Mouse (Mus musculus) thymus, postnatal 36 days (tissue): Measurements from ENCODE around the gene Dapk2.
A peak's percentile ranks its signal among the peaks of the same experiment; 100 is the strongest.

Experiments used
- DNase-seq, 2 experiments: peaks; one replicate each; pipeline ENCODE4 v3.0.0; 2022; ENCODE audit warnings: mixed read lengths in 2 of 2

The Dapk2 gene

DNA sequence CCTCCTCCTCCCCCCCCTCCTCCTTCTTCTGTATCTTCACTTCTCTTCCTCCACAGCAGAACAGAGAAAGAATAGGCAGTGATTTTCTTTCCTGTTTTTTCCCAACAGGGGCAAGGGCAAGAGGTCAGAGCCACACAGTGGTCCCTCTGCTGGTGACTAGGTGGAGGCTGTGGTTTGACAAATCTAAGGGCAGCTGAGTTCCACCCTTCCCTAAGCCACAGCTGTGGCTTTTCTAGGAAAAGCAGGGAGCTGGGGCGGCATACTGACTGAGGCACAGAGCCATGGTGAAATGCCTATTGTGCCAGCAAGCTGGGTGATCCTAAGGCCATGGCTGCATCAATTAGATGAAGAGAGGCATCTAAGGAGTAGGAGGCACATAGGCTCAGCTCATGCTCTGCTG is 79.7 kb downstream of the Dapk2 start:
- DNase-seq: no peak

DNA sequence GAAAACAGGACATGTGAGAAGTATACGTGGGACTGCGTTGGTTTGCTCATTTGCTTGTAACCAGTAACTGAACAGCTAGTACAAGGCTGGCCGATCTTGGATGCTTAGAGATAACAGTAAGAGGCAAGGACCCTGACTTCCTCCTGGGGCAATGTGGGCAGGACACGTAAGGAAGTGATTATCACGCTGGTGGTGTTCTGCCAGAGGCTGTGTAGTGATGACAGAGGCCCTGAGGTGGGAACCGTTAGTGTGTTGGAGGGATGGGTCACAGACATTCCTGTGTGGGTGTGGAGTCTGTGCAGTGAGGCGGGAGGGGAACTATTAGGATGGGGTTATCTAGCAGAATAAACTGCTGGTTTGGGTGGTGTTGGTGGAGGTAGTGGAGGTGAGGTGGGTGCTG is 81.2 kb downstream of the Dapk2 start:
- no peak for DNase-seq

DNA sequence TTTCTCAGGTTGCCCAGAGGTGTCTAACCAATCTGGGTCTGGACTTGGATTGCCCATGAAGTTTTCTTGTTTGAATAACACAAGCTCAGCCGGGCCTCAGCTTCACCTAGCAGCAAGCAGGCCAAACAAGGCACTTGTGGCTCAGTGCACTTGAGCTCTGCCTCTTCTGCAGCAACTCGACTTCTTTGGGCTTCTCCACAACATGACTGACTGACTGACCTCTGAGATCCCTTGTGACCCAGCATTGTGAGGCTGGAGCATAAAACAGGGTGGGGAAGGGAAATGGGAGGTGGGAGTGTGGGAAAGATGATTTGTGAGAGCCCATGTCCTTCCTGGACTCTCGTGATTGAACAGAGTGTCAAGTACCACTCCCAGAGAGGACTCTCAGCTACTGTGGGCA is 81.7 kb downstream of the Dapk2 start:
- no peak for DNase-seq

DNA sequence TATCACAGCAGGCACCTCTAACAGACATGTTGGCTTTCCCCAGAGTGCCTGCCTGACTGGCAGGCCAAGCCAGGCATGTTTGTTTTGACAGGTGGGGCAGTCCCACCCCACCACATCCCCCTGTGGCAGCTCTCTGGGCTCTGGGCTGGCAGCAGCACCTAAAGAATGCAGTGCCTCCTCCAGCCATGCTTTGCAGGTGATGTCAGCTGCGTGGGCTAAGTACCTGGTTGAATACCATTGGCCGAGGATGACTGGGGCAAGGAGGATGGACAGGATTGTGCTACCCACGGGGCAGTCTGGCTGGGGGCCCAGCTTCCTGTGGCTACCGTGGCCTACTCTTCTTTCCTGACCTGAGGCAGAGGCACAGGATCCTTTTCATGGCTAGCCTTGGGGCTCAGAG is 82.5 kb downstream of the Dapk2 start:
- DNase-seq: peak in 1 of 2 experiments; percentile 9

DNA sequence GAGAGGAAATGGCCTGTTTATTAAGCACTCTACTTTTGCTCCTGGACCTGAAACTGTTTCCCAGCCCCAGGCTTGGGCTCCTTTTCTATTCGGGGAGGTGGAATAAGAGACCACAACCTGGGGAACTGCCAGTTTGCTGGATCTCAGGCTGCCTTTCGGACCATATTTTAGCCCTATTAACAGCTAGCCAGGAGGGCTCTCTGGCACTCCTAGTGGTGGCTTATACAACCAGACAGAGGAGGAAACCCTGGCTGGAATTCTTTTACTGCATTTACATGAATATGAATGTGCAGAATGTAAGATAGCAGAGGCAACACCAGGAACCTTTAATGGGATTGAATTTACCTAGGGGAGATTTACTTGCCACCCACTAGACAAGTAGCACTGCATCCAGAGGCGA is 83.0 kb downstream of the Dapk2 start:
- DNase-seq: no peak

DNA sequence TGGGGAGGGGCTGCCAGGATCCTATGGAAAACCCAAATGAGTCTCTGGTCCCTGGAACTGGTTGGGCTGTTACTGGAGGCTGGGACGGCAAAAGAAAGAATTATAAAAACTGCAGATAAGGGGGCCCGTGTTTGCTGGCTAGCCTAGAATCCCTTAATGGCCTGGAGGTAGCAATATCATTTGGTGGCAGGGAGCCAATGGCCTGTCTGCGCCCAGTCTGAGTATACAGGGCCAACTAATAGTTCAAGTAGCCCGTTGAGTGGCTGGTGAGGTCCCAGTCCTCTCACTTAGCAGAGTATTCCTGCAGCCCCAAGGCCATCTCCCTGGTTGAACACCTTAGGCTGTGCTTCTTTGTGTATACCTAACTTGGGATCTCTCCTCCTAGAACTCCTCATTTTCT is 83.7 kb downstream of the Dapk2 start:
- DNase-seq: no peak

DNA sequence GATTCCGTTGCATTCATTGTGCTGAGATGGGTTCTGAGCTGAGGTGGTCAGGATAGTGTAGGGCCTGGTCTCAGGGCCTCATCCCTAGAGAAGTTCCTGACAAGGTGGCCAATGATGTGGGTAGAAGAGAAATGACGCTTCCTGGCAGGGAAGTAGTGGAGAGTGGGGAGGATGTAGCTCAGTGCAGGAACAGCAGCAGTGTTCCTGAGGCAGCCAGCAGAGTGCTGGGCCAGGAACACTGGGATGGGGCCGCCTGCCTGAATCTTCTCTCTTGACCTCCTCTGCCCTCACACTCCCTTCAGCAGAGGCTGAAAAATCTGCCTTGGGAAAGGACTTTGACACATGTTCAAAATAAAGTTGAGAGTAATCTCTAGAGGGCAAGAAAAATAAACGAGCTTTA is 85.2 kb downstream of the Dapk2 start:
- no peak for DNase-seq

DNA sequence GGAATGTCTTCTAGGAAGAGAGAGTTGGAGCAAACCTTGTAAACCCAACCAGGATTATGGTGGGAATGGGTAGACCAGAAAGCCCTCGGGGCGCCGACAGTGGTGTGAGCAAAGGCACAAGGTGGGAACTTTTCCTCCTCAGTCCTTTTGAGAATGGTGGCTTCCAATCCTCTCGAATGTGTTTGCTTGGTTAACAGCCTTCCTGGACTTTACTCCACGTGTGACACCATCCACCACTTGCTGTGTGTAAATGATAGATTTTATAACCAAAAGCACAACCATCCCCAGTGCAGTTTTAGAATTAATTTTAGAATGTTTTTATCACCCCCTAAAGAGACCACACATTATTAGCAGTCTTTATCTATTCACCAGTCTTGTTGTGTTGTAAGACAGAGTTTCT is 86.1 kb downstream of the Dapk2 start:
- no peak for DNase-seq

DNA sequence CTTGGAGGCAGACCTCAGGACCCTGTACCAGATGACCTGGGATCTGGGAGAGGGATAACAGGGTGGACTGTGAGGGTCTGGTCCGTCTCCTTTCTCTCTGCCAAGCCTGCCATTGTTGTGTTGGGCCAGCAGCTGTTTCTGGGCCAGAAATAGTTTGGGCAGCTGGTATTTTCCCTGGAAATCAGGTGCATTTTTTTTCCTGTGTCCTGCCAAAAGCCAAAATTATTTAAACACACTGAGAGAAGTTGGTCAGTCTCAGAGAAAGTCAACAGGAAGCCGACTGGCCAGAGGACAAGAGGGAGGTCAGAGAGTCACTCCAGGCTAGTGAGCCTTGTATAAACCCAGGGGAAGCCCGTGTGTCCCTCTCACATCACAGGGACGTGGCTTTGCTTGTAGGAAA is 87.7 kb downstream of the Dapk2 start:
- no peak for DNase-seq

DNA sequence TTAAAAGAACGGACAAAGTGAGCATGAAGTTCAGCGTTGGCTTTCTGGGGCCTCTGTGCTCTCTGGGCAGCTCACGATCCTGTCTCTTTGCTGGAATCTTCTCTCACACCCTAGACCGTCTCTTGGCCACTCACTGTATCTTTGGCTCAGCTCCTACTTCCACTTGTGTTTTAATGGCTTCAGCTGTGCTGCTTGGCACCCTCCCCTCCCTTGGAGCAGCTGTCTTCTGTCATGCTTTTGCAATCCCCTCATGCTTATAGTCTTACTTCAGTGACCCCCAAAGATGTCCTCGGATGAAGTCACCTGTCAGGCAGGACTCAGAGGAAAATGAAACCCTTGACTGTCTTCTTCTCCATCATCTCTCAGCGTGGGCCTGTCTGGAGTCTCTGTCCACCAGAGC is 91.3 kb downstream of the Dapk2 start:
- DNase-seq: no peak

DNA sequence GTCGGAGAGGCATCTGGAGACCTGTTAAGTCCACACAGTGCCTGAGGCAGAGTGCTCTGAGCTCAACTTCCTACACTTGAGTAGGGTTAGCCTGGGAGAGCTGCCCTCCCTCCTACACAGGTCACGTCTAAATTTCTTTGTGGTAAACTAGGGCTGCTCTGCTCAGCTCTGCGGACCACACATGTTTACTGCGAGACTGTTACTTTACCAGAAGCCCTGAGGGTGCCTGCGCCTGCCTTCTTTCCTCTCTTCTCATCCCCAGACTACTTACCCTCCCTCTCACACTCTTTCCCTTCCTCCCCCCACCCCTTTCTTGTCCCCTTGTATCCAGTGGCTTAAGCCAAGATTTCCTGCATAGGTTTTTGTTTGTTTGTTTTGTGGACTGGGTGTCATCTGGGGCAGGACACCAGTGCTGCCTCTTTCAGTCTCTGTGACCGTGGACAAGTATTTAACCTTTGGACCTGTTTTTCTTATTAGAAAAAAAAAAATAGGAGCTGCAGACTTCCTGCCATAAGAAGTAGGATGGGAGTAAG is 93.2 kb downstream of the Dapk2 start:
- DNase-seq: no peak

DNA sequence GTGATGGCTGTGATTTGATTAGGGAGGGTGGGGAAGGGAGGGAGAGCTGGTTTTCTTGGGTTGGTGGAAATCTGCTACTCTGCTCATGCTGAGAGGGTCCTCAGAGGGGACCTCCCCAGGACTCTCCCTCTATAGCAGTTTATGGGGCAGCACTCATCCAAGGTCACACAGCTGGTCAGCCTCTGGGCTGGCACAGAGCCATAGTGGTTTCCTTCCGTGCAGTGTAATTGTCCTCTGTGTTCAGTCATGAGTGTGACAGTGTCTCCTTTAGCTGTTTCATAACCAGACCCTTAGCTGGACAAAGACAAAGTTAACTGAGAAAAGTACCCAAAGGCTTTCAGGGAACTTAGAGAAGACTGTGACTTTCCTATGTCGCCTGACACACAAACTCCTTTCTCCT is 103.7 kb downstream of the Dapk2 start:
- no peak for DNase-seq

DNA sequence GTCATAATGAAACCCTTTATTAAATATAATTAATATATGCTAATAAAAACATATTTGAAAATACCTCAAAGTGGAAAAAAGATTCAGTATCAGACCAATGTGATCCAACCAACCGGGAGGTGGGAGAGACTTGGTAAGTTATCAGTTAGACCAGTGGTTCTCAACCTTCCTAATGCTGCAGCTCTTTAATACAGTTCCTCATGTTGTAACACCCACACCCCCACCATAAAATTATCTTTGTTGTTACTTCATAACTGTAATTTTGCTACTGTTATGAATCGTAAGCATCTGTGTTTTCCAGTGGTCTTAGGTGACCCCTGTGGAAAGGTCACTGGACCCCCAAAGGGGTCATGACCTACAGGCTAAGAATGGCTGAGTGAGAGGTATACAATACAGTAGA is 105.7 kb downstream of the Dapk2 start:
- DNase-seq: no peak

DNA sequence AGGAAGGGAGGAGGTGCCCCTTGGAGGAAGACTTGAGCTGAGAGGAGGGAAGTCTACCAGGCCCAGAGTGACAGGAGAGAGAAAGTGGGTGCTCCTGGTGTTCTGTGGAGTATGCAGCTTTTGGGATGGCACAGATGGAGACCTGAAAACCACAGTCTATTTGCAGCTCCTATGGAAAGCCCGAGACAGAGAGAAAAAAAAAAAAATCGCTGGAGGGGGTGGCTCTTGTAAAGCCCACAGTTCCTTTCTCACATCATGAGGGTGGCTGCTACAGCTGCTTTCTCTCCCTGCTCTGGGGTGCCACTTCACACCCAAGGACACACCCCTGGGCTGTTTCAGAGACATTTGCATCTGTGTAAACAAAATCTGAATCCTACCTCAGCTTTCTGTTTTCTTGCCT is 107.6 kb downstream of the Dapk2 start:
- DNase-seq: no peak

DNA sequence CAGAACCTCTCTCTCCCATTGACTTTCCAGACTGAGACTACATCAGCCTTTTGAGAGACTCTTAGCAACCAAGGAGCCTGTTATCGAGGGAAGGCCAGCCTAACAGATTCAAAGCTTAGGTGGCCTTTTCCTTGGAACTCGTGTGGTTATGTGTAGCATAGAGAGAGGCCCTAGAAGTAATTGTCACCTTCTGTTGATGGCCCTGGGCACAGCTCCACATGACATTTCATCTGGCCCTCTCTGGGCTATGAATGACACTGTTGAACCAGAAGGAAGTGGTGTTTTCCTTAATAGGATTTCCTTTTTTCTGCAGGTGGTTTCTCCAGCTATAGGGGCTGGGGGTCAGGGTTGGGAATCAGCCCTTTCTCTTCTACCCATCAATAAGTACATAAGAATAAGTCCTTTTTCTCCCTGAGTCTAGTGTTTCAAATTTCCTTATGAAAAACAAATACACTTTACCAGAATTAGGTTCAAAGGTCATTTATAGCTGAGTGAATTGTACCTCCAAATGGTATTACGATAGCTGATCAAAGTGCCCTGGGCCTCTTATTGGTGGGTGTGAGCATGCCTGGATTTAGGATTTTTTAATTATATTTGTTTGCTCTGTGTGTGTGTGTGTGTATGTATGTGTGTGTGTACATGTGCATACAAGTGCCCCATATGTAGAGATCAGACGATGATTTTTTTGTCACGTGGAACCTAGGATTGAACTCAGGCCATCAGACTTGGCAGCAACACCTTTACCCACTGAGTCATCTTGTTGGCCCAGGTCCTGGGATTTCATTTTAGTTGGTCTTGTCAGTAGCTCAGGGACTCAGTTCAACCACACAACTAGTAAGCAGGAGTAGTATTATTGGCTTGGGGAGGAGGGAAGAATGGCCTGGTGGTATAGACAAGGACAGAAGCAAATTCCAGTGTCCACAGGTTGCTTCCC is 108.5 kb downstream of the Dapk2 start:
- no peak for DNase-seq

DNA sequence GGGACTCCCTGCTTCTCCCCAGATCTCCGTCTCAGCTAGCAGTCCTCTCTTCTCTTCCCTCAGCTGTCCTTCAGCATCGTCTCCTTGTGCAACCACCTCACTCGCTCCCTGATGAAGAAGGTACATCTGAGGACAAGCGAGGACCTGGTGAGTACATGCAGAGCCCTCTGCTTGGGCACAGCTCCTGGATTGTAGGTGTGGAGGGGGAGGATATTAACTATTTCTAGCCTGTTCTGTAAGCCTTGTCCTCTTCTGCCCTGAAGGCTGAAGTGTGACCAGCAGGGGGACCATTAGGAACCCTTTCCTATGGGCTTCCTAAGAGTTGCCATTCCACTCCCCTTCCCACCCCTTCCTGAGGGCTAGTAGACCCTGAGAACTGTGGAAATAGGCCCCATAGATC is 110.8 kb downstream of the Dapk2 start:
- DNase-seq: no peak

DNA sequence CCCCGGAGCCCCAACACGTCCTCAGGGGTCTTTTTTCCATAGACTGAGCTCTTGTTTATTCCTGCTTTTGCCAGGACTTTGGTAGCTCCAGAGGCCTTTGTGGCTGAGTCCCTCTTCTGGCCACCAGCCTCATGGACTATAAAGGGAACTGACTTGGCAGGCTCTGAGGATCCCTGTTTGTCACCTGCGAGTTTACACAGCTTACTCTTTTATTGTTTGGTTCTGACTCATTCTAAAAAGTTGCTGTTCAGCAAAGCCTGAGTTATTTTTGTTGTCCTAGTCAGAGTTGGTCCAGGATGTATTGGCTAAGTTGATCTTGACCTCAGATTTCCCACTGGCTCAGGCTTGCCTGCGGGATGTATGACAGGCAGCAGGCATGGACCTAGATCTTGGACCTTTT is 112.0 kb downstream of the Dapk2 start:
- DNase-seq: no peak

DNA sequence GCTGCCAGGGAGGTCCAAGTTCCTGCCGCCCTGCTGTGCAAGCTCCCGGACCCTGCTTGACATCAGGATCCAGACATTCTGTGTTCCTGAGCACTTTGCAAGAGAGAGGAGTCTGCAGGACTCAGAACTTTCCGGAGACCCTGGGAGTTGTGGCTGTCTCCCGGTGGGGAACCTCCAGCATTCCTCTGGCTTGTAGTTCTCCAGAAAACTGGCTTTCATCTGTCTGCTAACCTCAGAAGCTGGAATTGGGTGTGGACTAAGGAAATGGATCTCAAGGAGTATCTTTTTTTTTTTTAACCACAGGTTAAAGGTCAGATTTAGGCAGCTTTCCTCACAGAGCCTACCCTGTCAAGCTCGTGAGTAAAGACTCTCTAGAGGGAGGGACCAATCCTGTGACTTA is 113.7 kb downstream of the Dapk2 start:
- no peak for DNase-seq

DNA sequence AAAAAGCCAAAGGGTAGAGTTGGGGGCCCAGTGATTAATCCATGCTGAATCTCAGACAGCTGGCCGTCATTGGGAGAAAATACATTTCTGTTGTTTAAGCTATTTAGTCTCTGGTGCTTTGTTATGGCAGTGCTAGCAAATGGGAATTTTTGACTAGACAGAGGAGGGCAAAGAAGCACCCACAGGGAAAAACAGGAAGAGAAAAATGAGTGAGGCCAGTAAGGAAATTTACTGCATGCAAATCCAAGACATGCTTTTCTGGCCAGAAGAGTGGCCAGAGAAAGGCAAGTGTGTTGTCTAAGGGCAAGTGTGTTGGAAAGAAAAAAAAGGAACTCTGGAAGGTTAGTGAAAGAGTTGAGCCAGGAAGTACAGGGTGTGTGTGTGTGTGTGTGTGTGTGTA is 115.6 kb downstream of the Dapk2 start:
- DNase-seq: no peak

DNA sequence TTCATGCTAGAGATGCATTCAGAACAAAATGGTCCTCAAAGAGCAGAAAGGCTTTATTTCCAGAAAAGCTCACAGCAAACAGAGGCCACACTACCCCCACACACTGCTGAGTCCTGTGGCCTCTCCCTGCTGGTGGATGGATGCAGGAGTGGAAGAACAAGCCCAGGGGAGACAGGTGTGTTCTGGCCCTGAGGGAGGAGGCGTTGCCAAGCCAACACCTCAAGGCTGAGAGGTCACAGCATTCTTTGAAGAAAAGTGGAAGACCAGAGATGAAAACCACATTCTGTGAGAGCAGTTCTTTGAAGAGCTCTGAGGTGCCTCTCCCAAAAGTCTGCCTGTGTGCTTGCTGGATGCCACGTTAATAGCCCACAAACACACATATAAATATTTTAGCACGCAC is 116.6 kb downstream of the Dapk2 start:
- DNase-seq: no peak

DNA sequence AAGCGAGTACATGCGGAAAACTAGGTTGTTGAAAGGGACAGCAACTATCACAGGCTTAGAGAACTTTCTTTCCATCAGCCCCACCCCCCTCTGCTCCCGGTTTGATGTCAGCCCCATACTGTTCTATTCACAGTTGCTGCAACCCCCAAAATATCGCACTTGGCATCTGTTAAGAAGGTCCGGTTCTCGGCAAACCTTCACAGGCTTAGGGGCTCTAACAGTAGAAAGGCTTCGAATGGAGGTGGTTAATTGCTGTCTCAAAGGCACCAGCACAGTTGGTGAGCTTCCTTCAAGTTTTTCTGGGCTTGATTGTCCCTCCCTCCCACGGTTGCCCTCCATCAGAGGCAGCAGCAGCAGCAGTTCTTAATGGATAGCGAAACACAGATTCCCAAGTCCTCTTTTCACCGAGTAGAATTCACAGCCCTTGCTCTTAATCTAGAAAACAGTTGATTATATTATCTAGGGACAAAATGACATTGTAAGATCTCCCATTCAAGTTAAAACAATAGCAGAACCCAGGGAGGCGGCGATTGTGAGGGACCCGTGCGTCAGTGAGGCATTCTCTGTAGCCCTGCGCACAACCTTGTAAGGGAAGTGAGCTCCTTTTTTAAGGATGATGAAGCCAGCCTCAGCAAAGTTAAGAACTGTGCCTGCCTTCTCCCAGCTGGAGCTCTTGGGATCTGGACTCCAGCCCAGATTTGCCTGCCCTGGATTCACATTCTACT is 117.4 kb downstream of the Dapk2 start:
- no peak for DNase-seq

DNA sequence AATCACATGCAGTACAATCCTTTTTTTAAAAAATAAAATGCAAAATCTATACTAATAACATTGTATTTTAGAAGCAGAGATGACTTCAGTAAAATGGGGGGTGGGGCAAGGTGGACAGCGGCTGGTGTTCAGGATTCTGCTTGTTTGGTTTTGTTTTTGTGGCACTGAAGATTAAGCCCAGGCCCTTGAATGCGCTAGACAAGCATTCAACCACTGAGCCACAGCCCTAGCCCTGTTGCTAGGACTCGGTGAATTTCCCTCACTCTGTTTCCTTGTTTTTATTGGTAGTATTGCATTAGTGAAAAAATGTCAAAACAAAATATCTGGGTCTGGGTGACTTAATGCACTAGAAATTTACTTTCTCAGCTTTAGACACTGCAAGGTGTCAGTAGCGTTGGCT is 118.0 kb downstream of the Dapk2 start:
- DNase-seq: no peak

DNA sequence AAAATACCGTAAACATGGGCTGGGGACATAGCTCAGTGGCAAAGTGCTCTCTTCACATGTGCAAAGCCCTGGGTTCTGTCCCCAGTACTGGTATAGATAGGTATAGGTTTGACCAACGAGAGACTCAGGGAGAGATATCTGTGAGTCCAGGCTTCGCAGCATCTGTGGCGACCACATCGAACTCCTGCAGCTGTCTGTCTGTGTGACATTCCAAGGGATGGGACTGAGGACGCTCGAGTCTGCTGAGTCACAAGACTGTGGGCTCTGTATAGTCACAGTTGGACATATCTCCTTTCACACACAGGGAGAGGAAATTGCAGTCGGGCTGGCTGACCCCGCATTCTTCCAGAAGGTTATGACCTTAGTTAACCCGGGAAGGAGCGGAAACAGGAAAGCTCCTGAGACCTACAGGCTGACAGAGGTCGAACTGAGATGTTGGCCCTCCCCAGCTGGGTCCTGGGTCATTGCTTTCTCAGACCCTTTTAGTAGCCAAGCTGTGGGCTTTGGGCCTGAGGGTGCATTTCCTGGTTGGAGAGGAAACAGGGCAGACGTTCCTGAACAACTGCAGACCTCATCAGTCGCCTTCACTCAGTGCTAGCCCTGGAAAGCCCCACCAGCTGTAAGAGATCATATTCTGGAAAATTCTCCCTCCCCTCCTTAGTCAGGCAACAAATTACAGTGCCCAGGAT is 118.8 kb downstream of the Dapk2 start:
- DNase-seq: no peak

DNA sequence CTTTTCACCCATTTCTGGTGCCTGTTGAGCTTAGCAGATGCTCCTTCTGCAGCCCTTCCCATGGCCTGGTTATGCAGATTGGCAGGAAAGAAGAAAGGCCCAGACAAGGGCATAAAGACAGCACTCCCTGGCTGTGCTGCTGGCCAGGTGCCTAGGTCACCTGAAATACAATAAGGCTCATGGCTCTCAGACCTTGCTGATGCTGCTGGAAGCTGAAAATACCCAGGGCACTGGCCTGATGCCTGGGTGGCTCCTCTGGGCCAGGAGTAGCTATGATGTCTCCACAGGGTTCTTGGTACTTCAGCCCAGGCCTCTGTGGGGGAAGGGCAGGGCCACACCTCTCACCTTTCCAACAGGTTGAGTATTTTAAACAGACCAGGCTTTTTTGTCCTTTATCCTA is 121.6 kb downstream of the Dapk2 start:
- no peak for DNase-seq
